Mouse (Mus musculus): Measurements from ENCODE around the gene Ncoa1.

The Ncoa1 gene

GRCm38 (mm10) chr12:4212908-4213307 lies 264.1 kb downstream of the Ncoa1 start:
- in situ Hi-C loops (cut with MboI, MseI) = no loop called here

DNA sequence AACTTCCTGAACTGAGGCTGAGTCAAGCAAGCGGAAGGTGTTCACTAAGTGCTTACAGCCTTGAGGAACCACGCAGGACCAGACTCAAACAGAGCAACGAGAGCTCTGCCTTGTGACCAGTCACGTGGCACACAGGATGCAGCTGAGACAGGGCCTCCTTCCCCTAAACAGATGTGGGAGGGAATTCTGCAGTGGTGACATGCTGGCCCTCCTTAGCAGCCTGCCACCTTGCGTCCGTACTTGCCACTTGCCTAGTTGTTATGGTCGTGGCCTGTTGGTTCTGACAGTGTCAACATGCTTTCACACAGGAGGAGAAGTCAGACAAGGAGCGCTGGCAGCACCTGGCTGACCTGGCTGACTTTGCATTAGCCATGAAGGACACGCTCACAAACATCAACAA lies 265.8 kb downstream of the Ncoa1 start:
- in situ Hi-C loops (cut with MboI, MseI) = no loop called here

DNA sequence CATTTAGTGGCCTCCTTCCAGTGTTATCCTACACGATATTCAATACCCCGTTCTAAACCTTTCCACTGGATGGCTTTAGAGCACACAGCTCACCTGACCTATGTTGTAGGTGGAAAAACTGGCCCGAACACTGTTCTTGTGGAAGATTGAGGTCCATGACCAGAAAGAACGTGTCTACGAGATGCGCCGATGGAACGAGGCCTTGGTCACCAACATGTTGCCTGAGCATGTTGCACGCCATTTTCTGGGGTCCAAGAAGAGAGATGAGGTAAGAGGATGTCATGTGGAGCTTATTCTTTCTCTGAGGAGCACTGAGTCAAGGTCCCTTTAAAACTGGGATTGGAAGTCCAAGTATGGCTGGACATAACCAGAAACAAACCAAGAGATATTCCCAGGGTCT lies 267.8 kb downstream of the Ncoa1 start:
- in situ Hi-C loops (cut with MboI, MseI) = loop anchor here (5.0 kb wide), 1 partner anchor 67 kb away; no protein-coding TSS in a partner anchor

DNA sequence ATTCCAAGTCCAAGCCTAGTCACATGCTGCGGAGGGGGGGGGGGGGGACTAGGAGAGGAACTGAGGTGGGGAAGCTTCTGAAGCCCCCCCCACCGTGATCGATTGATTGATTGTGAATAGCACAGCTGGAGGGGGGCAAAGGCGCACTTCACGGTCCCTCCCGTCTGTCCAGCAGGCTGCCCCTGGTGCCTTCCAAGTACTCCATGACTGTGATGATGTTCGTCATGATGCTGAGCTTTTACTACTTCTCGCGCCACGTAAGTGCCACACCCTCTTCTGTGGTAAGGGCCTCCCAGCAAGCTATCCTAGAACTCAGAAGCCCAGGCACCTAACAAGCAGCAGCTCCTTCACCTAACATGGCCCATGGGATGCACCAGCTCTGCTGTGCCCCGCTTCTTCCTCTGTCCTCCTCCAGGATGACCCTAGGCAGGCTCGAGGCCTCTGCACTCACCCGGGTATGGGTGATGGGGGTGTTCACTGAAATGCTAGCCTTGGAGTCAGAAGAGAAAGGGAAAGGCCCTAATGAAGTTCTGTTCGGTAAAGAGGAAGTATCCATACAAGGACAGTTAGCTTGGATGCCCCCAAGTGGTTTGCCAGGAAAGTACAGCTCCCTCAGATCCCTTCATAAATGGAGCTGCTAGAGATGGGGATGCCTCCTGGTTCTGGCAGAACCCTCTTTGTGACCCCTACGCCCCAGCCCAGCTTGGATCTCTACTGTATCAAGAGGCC lies 268.4 kb downstream of the Ncoa1 start:
- in situ Hi-C loops (cut with MboI, MseI) = loop anchor here (5.0 kb wide), 1 partner anchor 66 kb away; no protein-coding TSS in a partner anchor

DNA sequence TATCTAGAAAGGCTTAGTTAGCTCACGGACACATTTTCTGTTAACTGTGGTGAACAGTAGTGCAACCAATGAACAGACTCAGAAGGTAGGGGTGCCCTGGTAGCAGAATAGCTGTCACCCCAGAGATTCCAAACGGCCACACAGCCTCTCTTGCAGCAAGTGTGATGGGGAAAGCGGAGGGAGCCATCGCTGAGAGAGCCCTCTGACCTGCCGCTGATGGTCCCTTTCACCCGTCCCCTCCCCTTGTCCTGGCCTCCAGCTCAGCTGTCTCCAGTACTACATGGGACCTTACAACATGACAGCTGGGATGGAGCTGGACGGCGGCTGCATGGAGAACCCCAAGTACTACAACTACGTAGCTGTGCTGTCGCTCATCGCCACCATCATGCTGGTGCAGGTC lies 270.9 kb downstream of the Ncoa1 start:
- in situ Hi-C loops (cut with MboI, MseI) = loop anchor here (5.0 kb wide), 1 partner anchor 64 kb away; no protein-coding TSS in a partner anchor

- in situ Hi-C loops (cut with MboI, MseI) = no loop called here
Observed at GRCm38 (mm10) chr12:4202206-4202605, 274.8 kb downstream of the Ncoa1 start.

DNA sequence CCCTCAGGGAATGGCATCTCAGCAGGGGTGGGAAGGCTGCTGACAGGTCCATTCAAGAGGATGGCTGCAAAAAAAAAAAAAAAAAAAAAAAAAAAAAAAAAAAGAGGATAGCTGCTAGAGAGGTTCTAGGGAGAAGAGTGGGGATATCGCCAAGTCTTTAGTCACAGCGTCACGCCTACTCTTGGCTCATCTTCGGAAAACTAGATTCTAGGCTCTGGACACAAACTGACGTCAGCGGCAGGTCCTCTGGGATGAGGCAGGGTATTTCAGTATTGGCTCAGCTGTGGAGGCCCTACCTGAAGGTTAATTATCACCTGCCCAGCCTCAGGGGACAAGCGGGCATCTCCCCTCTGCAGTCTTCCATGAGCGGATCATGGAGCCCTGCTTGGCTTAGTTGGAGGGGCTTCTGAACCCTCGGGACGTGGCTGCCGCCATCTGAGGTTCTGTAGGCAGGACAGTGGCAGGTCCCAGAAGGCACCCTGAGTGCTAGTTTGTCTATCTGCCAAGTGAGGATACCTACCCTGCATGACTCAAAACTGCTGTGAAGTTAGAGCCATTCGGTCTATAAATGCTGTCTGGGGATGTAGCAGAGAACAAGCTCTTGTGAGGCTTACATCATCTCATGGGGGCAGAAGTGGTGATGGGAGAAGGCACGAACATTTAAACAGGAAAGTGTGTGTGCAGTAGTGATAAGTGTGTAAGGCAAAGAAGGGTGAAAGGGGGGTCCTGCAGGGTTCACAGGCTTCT lies 275.4 kb downstream of the Ncoa1 start:
- in situ Hi-C loops (cut with MboI, MseI) = no loop called here

GRCm38 (mm10) chr12:4199271-4199670 lies 277.7 kb downstream of the Ncoa1 start:
- in situ Hi-C loops (cut with MboI, MseI) = no loop called here

DNA sequence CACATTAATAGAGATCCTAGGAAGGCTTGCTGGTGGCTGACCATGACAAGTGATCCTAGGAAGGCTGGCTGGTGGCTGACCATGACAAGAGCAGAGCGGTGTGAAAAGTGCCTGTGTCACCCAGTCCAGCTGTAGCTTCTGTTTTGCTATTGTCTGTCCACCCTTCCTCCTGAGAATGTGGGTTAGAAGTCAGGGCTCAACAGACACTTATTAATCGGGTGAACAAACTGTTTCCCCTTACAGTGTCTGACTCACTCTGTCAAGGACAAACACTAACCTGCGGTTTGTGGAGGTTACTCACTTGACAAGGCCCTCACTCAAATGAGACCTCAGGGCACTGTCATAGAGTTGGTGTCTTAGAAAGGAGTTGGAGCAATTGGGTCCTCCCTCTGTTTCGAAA lies 278.3 kb downstream of the Ncoa1 start:
- in situ Hi-C loops (cut with MboI, MseI) = no loop called here
